In genomic region chr11:88646493-88646892, GRCm38 (mm10) we compare ENCODE assay signal across 15 mouse cellular contexts.
DNase-seq lines count a peak whose midpoint lies in the region; ATAC-seq and TF ChIP-seq lines count a peak whose summit lies in the region.
"Had no signal": no experiment of that assay in that cellular context is flagged by ENCODE, and none has a peak within 500 bp of the region (broad histone marks: within the 10 kb centered on the region; RNA-seq: fewer than 3 reads in every experiment).

No protein-coding gene starts in this region.

- peaks cover 71% of the 10 kb centered on the region for H3K4me1 ChIP-seq in hindbrain, embryonic 10.5 days (replicated peaks)
- H3K4me1 ChIP-seq in hindbrain, embryonic 11.5 days (replicated peaks; ENCODE audit: control insufficient read depth, insufficient read depth, low read length) = peaks cover 20% of the 10 kb centered on the region
- H3K4me1 ChIP-seq in embryonic facial prominence, embryonic 14.5 days (ENCODE audit: control insufficient read depth, insufficient read depth, low read length) = peaks cover 38% of the 10 kb centered on the region
- H3K4me1 ChIP-seq in forebrain, embryonic 15.5 days = peaks cover 71% of the 10 kb centered on the region
- H3K4me1 ChIP-seq in midbrain, embryonic 13.5 days (replicated peaks) = peaks cover 83% of the 10 kb centered on the region
- H3K4me1 ChIP-seq in thymus, adult 2 months (replicated peaks; ENCODE audit: control insufficient read depth, insufficient read depth, low read length) = no peaks in the 10 kb centered on the region

- no peak for TF ChIP-seq CTCF in thymus, adult 2 months (IDR thresholded peaks at IDR 0.05; ENCODE audit: borderline replicate concordance, control insufficient read depth, extremely low read depth, insufficient read depth, low read length, poor library complexity)

- ATAC-seq in hindbrain, embryonic 11.5 days (ENCODE audit: low FRiP score) = no peak
- no peak for ATAC-seq in embryonic facial prominence, embryonic 14.5 days (ENCODE audit: low read depth)
- no peak for ATAC-seq in forebrain, embryonic 15.5 days (replicated peaks)
- no peak for ATAC-seq in midbrain, embryonic 13.5 days
- ATAC-seq: intestine, embryonic 16.5 days had no signal

- H3K4me2 ChIP-seq in hindbrain, embryonic 11.5 days (replicated peaks; ENCODE audit: low read depth, low read length) = no peak overlapping the region
- no peak overlapping the region for H3K4me2 ChIP-seq in embryonic facial prominence, embryonic 14.5 days (ENCODE audit: low read depth, low read length)
- no peak overlapping the region for H3K4me2 ChIP-seq in forebrain, embryonic 15.5 days (replicated peaks)
- H3K4me2 ChIP-seq in midbrain, embryonic 13.5 days (replicated peaks) = no peak overlapping the region
- H3K4me2 ChIP-seq: heart, embryonic 13.5 days; limb, embryonic 13.5 days had no signal

- peaks cover 89% of the 10 kb centered on the region for H3K36me3 ChIP-seq in hindbrain, embryonic 10.5 days
- H3K36me3 ChIP-seq in hindbrain, embryonic 11.5 days (ENCODE audit: control insufficient read depth, insufficient read depth, low read length) = 0 out of 2 replicates have a peak, but pooled peaks cover 4% of the 10 kb centered on the region
- H3K36me3 ChIP-seq in embryonic facial prominence, embryonic 14.5 days (ENCODE audit: control insufficient read depth, insufficient read depth, low read length) = 0 out of 2 replicates have a peak, but pooled peaks cover 4% of the 10 kb centered on the region
- H3K36me3 ChIP-seq in forebrain, embryonic 15.5 days = no peaks in the 10 kb centered on the region
- peaks cover 19% of the 10 kb centered on the region; the same call in 1 of the 2 replicates for H3K36me3 ChIP-seq in midbrain, embryonic 13.5 days
- peaks cover 3% of the 10 kb centered on the region; the same call in 1 of the 2 replicates for H3K36me3 ChIP-seq in thymus, adult 2 months (ENCODE audit: control insufficient read depth, insufficient read depth, low read length)

- WGBS in hindbrain, embryonic 10.5 days = 91% methylated on average over 6 of the region's 6 CpGs
- WGBS in hindbrain, embryonic 11.5 days = 84% methylated on average over 6 of the region's 6 CpGs
- 72% methylated on average over 6 of the region's 6 CpGs for WGBS in embryonic facial prominence, embryonic 14.5 days
- 63% methylated on average over 6 of the region's 6 CpGs for WGBS in forebrain, embryonic 15.5 days
- 90% methylated on average over 6 of the region's 6 CpGs for WGBS in midbrain, embryonic 13.5 days
- WGBS in thymus, adult 2 months = 97% methylated on average over 6 of the region's 6 CpGs

- 0 out of 2 replicates have a peak overlapping the region, but pooled peaks have one; percentile 25 for H3K27ac ChIP-seq in hindbrain, embryonic 10.5 days
- H3K27ac ChIP-seq in hindbrain, embryonic 11.5 days (ENCODE audit: low read depth, low read length) = no peak overlapping the region
- 0 out of 2 replicates have a peak overlapping the region, but pooled peaks have one; percentile 6 for H3K27ac ChIP-seq in embryonic facial prominence, embryonic 14.5 days (replicated peaks; ENCODE audit: low read depth, low read length)
- peak overlapping the region; percentile 56 for H3K27ac ChIP-seq in forebrain, embryonic 15.5 days (replicated peaks)
- 0 out of 2 replicates have a peak overlapping the region, but pooled peaks have one; percentile 10 for H3K27ac ChIP-seq in midbrain, embryonic 13.5 days
- H3K27ac ChIP-seq in thymus, adult 2 months (ENCODE audit: control insufficient read depth, insufficient read depth, low read length) = no peak overlapping the region
- H3K27ac ChIP-seq: heart, embryonic 13.5 days; limb, embryonic 13.5 days; liver, embryonic 14.5 days had no signal

- no peak overlapping the region for H3K4me3 ChIP-seq in hindbrain, embryonic 10.5 days
- no peak overlapping the region for H3K4me3 ChIP-seq in hindbrain, embryonic 11.5 days (ENCODE audit: low read depth, low read length)
- no peak overlapping the region for H3K4me3 ChIP-seq in embryonic facial prominence, embryonic 14.5 days (ENCODE audit: low read depth, low read length)
- H3K4me3 ChIP-seq in forebrain, embryonic 15.5 days = no peak overlapping the region
- H3K4me3 ChIP-seq in midbrain, embryonic 13.5 days (replicated peaks) = no peak overlapping the region
- no peak overlapping the region for H3K4me3 ChIP-seq in thymus, adult 2 months (ENCODE audit: control insufficient read depth, insufficient read depth, low read length)
- H3K4me3 ChIP-seq: heart, embryonic 13.5 days; limb, embryonic 13.5 days had no signal

- no peaks in the 10 kb centered on the region for H3K27me3 ChIP-seq in hindbrain, embryonic 10.5 days (ENCODE audit: insufficient read depth, poor library complexity, severe bottlenecking)
- H3K27me3 ChIP-seq in hindbrain, embryonic 11.5 days (ENCODE audit: control insufficient read depth, insufficient read depth, low read length) = no peaks in the 10 kb centered on the region
- no peaks in the 10 kb centered on the region for H3K27me3 ChIP-seq in embryonic facial prominence, embryonic 14.5 days (replicated peaks; ENCODE audit: control insufficient read depth, insufficient read depth, low read length)
- no peaks in the 10 kb centered on the region for H3K27me3 ChIP-seq in forebrain, embryonic 15.5 days
- H3K27me3 ChIP-seq in midbrain, embryonic 13.5 days = no peaks in the 10 kb centered on the region
- H3K27me3 ChIP-seq in thymus, adult 2 months (ENCODE audit: control insufficient read depth, insufficient read depth, low read length) = no peaks in the 10 kb centered on the region
- H3K27me3 ChIP-seq: heart, embryonic 13.5 days; limb, embryonic 13.5 days had no signal

- no peak for TF ChIP-seq POLR2A in thymus, adult 2 months (IDR thresholded peaks at IDR 0.05; ENCODE audit: control insufficient read depth, extremely low read depth, insufficient read depth, low read length, poor library complexity)

- no peak overlapping the region for H3K9ac ChIP-seq in hindbrain, embryonic 11.5 days (ENCODE audit: low read depth, low read length)
- no peak overlapping the region for H3K9ac ChIP-seq in embryonic facial prominence, embryonic 14.5 days (ENCODE audit: low read depth, low read length)
- no peak overlapping the region for H3K9ac ChIP-seq in forebrain, embryonic 15.5 days (replicated peaks)
- H3K9ac ChIP-seq in midbrain, embryonic 13.5 days (replicated peaks) = no peak overlapping the region
- H3K9ac ChIP-seq: heart, embryonic 13.5 days; limb, embryonic 13.5 days; liver, embryonic 14.5 days had no signal

- DNase-seq in hindbrain, embryonic 10.5 days (ENCODE audit: low spot score) = no peak
- no peak for DNase-seq in hindbrain, embryonic 11.5 days (ENCODE audit: low spot score)
- DNase-seq in embryonic facial prominence, embryonic 14.5 days (ENCODE audit: low spot score) = no peak
- DNase-seq in adrenal gland, adult 18-20 months (ENCODE audit: low spot score in 2 of 2) = no peak
- DNase-seq in thymus, adult 2 months = no peak
- DNase-seq: B cell, adult 2 months; cerebellum, adult 8-10 months; heart, postnatal 36 days; retina, postnatal 1 day had no signal

- no peaks in the 10 kb centered on the region for H3K9me3 ChIP-seq in hindbrain, embryonic 10.5 days
- no peaks in the 10 kb centered on the region for H3K9me3 ChIP-seq in hindbrain, embryonic 11.5 days (ENCODE audit: control insufficient read depth, low read length)
- no peaks in the 10 kb centered on the region for H3K9me3 ChIP-seq in embryonic facial prominence, embryonic 14.5 days (ENCODE audit: control insufficient read depth, low read length)
- H3K9me3 ChIP-seq in forebrain, embryonic 15.5 days = no peaks in the 10 kb centered on the region
- H3K9me3 ChIP-seq in midbrain, embryonic 13.5 days = no peaks in the 10 kb centered on the region
- H3K9me3 ChIP-seq: heart, embryonic 13.5 days; limb, embryonic 13.5 days had no signal

Comparison
In these comparisons a context has a peak if more than half of its experiments do, and no peak if none do; other contexts are left out.
1. H3K27ac ChIP-seq: peak in hindbrain, embryonic 10.5 days (single experiment), embryonic facial prominence, embryonic 14.5 days (single experiment), forebrain, embryonic 15.5 days (single experiment) and midbrain, embryonic 13.5 days (single experiment); none in hindbrain, embryonic 11.5 days (single experiment) and thymus, adult 2 months (single experiment).